Mouse (Mus musculus) liver, embryonic 18 days (tissue): ENCODE measurements around the gene Nr4a2. TPM values are rescaled to one million over a fixed set of nuclear protein-coding genes. Genes with fewer than 3 reads are reported as not detected.

Experiments used
- polyA plus RNA-seq: library from polyadenylated mRNA; depleted of rRNA; stranded (reverse); fragments of >200 nt; gene quantifications from 2 replicates; pipeline ENCODE4 v1.2.3, GENCODE M21; 2012; rRNA removed

Nr4a2 gene
- polyA plus RNA-seq, result 0.14 and 0.16 TPM in 2 replicates

GRCm38 (mm10) chr2:57123991-57124840 is at the start of gene Nr4a2:
Gene Nr4a2 (minus strand): TSS chr2:57124003.

Other genes starting within 250 kb of the Nr4a2 start
- gene Gpd2, start 113.6 kb upstream of the Nr4a2 start, polyA plus RNA-seq, result 1.6 and 1.7 TPM in 2 replicates